Mouse (Mus musculus): ENCODE measurements around the gene Zfp655.

DNA sequence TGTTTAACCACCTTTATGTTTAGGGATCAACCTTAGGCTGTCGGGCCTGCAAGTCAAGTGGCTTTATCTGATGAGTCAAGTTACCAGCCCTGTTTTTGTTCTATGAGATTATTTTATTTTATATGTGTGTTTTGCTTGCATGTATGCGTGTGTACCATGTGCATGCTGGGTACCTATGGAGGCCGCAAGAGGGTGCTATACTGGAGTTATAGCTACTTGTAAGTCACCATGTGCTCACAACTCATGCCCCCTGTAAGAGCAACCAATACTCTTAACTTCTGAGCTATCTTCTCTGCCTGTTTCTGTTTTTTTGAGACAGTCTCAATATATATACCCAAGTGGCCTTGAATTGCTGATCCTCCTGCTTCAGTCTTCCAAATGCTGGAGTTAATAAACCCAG is 18.0 kb upstream of the Zfp655 start:
- TF ChIP-seq CTCF (IDR thresholded peaks at IDR 0.05; ENCODE audit: borderline replicate concordance, insufficient read depth, low read length) (no peak), POLR2A (IDR thresholded peaks at IDR 0.05; ENCODE audit: low read depth, low read length) (no peak)
